Mouse (Mus musculus): ENCODE measurements around the gene Tarbp2. TPM values are rescaled to one million over a fixed set of nuclear protein-coding genes. Genes with fewer than 3 reads are reported as not detected.

Gene Tarbp2
- polyA plus RNA-seq, 1 experiment from 2014 or later: 97.7 TPM

- peaks cover 9% of the 10 kb centered on the region for H3K4me1 ChIP-seq (ENCODE audit: control insufficient read depth, insufficient read depth, low read length)
- peaks cover 45% of the 10 kb centered on the region for H3K36me3 ChIP-seq (ENCODE audit: control insufficient read depth, insufficient read depth, low read length)
- 56% methylated on average over 3 of the region's 3 CpGs for WGBS (ENCODE audit: insufficient replicate concordance)
- ATAC-seq (replicated peaks; ENCODE audit: insufficient number of reproducible peaks, low FRiP score, low TSS enrichment): no peak
- H3K27ac ChIP-seq (ENCODE audit: low read depth, low read length): no peak overlapping the region; the same call in 1 of the 2 replicates
- H3K9ac ChIP-seq (ENCODE audit: low read depth, low read length): no peak overlapping the region
- H3K27me3 ChIP-seq (ENCODE audit: control insufficient read depth, insufficient read depth, low read length): no peaks in the 10 kb centered on the region
- no peak overlapping the region for H3K4me3 ChIP-seq (ENCODE audit: low read depth, low read length)
- no peaks in the 10 kb centered on the region for H3K9me3 ChIP-seq (replicated peaks; ENCODE audit: control insufficient read depth, low read length)
- H3K4me2 ChIP-seq: peak overlapping the region; percentile 6; the same call in 1 of the 2 replicates
These were observed 34.9 kb upstream of the Tarbp2 start for GRCm38 (mm10) chr15:102483136-102483535.

- Histone ChIP-seq H3K36me3 (ENCODE audit: control insufficient read depth, insufficient read depth, low read length) (peaks cover 58% of the 10 kb centered on the region), H3K4me3 (ENCODE audit: low read depth, low read length) (no peak overlapping the region), H3K9ac (ENCODE audit: low read depth, low read length) (no peak overlapping the region), H3K4me2 (no peak overlapping the region), H3K27ac (ENCODE audit: low read depth, low read length) (no peak overlapping the region), H3K27me3 (ENCODE audit: control insufficient read depth, insufficient read depth, low read length) (no peaks in the 10 kb centered on the region), H3K4me1 (ENCODE audit: control insufficient read depth, insufficient read depth, low read length) (peaks cover 9% of the 10 kb centered on the region), H3K9me3 (replicated peaks; ENCODE audit: control insufficient read depth, low read length) (no peaks in the 10 kb centered on the region)
- no peak for ATAC-seq (replicated peaks; ENCODE audit: insufficient number of reproducible peaks, low FRiP score, low TSS enrichment)
- WGBS (ENCODE audit: insufficient replicate concordance): 88% methylated on average over 12 of the region's 12 CpGs
These were observed 32.1 kb upstream of the Tarbp2 start for GRCm38 (mm10) chr15:102485853-102486252.

- ATAC-seq (replicated peaks; ENCODE audit: insufficient number of reproducible peaks, low FRiP score, low TSS enrichment): no peak
- Histone ChIP-seq H3K36me3 (ENCODE audit: control insufficient read depth, insufficient read depth, low read length) (peaks cover 56% of the 10 kb centered on the region), H3K4me1 (ENCODE audit: control insufficient read depth, insufficient read depth, low read length) (peaks cover 9% of the 10 kb centered on the region), H3K9ac (ENCODE audit: low read depth, low read length) (no peak overlapping the region), H3K9me3 (replicated peaks; ENCODE audit: control insufficient read depth, low read length) (no peaks in the 10 kb centered on the region), H3K27me3 (ENCODE audit: control insufficient read depth, insufficient read depth, low read length) (no peaks in the 10 kb centered on the region), H3K27ac (ENCODE audit: low read depth, low read length) (no peak overlapping the region), H3K4me2 (no peak overlapping the region), H3K4me3 (ENCODE audit: low read depth, low read length) (no peak overlapping the region)
- 53% methylated on average over 1 of the region's 1 CpGs for WGBS (ENCODE audit: insufficient replicate concordance)
These were observed 30.3 kb upstream of the Tarbp2 start for GRCm38 (mm10) chr15:102487664-102488063.

DNA sequence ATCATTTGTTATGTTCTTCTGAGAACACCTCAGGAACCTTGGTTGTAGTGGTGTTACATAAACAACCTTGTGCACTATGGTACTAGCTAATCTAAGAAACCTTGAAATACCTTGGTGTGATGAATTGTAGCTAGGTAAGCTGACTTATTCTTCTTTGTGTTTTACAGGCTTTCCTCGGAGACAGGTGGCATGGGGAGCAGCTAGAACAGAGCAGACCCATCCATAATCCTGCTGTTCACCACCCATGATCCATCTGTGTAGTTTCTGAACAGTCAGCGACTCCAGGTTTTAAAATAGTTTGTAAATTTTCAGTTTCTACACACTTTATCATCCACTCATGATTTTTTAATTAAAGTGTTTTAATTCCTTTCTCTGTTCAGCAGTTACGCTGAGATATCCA is 19.7 kb upstream of the Tarbp2 start:
- no peak overlapping the region for H3K9ac ChIP-seq (ENCODE audit: low read depth, low read length)
- WGBS (ENCODE audit: insufficient replicate concordance): 90% methylated on average over 3 of the region's 3 CpGs
- H3K9me3 ChIP-seq (replicated peaks; ENCODE audit: control insufficient read depth, low read length): no peaks in the 10 kb centered on the region
- no peaks in the 10 kb centered on the region for H3K4me1 ChIP-seq (ENCODE audit: control insufficient read depth, insufficient read depth, low read length)
- H3K36me3 ChIP-seq (ENCODE audit: control insufficient read depth, insufficient read depth, low read length): peaks cover 57% of the 10 kb centered on the region
- H3K27ac ChIP-seq (ENCODE audit: low read depth, low read length): no peak overlapping the region
- H3K4me3 ChIP-seq (ENCODE audit: low read depth, low read length): no peak overlapping the region
- no peak overlapping the region for H3K4me2 ChIP-seq
- no peak for ATAC-seq (replicated peaks; ENCODE audit: insufficient number of reproducible peaks, low FRiP score, low TSS enrichment)
- no peaks in the 10 kb centered on the region for H3K27me3 ChIP-seq (ENCODE audit: control insufficient read depth, insufficient read depth, low read length)

GRCm38 (mm10) chr15:102499370-102499769 is 18.6 kb upstream of the Tarbp2 start:
- Histone ChIP-seq H3K4me3 (ENCODE audit: low read depth, low read length) (no peak overlapping the region), H3K9ac (ENCODE audit: low read depth, low read length) (no peak overlapping the region), H3K27me3 (ENCODE audit: control insufficient read depth, insufficient read depth, low read length) (no peaks in the 10 kb centered on the region), H3K4me1 (ENCODE audit: control insufficient read depth, insufficient read depth, low read length) (no peaks in the 10 kb centered on the region), H3K4me2 (no peak overlapping the region), H3K9me3 (replicated peaks; ENCODE audit: control insufficient read depth, low read length) (no peaks in the 10 kb centered on the region), H3K27ac (ENCODE audit: low read depth, low read length) (no peak overlapping the region), H3K36me3 (ENCODE audit: control insufficient read depth, insufficient read depth, low read length) (peaks cover 59% of the 10 kb centered on the region)
- 85% methylated on average over 3 of the region's 3 CpGs for WGBS (ENCODE audit: insufficient replicate concordance)
- no peak; the same call in 1 of the 2 replicates for ATAC-seq (replicated peaks; ENCODE audit: insufficient number of reproducible peaks, low FRiP score, low TSS enrichment)

- peaks cover 58% of the 10 kb centered on the region for H3K36me3 ChIP-seq (ENCODE audit: control insufficient read depth, insufficient read depth, low read length)
- H3K4me1 ChIP-seq (ENCODE audit: control insufficient read depth, insufficient read depth, low read length): no peaks in the 10 kb centered on the region
- H3K9ac ChIP-seq (ENCODE audit: low read depth, low read length): no peak overlapping the region
- no peak overlapping the region for H3K4me3 ChIP-seq (ENCODE audit: low read depth, low read length)
- no peak overlapping the region for H3K4me2 ChIP-seq
- ATAC-seq (replicated peaks; ENCODE audit: insufficient number of reproducible peaks, low FRiP score, low TSS enrichment): no peak
- no peaks in the 10 kb centered on the region for H3K27me3 ChIP-seq (ENCODE audit: control insufficient read depth, insufficient read depth, low read length)
- H3K9me3 ChIP-seq (replicated peaks; ENCODE audit: control insufficient read depth, low read length): no peaks in the 10 kb centered on the region
- 91% methylated on average over 6 of the region's 6 CpGs for WGBS (ENCODE audit: insufficient replicate concordance)
- no peak overlapping the region for H3K27ac ChIP-seq (ENCODE audit: low read depth, low read length)
These were observed 18.1 kb upstream of the Tarbp2 start for GRCm38 (mm10) chr15:102499851-102500250.

DNA sequence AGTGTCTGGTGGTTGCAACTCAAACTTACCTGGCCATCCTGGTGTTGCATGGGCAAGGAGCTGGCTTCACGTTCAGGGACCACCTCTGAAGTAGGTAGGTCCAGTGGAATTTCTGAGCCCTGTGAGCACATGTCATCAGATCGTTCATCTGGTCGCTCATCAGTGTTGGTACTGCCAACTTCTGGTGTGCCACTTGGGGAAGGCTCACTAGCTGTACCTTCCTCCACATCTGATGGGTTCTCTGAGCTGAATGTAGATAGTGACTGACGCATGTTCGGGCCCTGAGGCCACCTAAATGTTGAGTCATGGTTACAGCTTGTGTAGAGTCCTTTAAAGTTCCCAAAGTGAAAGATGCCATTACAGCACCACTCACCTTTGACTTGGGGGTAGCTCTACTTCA is 17.5 kb upstream of the Tarbp2 start:
- Histone ChIP-seq H3K36me3 (ENCODE audit: control insufficient read depth, insufficient read depth, low read length) (peaks cover 58% of the 10 kb centered on the region), H3K27me3 (ENCODE audit: control insufficient read depth, insufficient read depth, low read length) (no peaks in the 10 kb centered on the region), H3K4me3 (ENCODE audit: low read depth, low read length) (no peak overlapping the region), H3K9me3 (replicated peaks; ENCODE audit: control insufficient read depth, low read length) (no peaks in the 10 kb centered on the region), H3K9ac (ENCODE audit: low read depth, low read length) (no peak overlapping the region), H3K27ac (ENCODE audit: low read depth, low read length) (no peak overlapping the region), H3K4me1 (ENCODE audit: control insufficient read depth, insufficient read depth, low read length) (no peaks in the 10 kb centered on the region), H3K4me2 (no peak overlapping the region)
- WGBS (ENCODE audit: insufficient replicate concordance): 81% methylated on average over 5 of the region's 5 CpGs
- no peak for ATAC-seq (replicated peaks; ENCODE audit: insufficient number of reproducible peaks, low FRiP score, low TSS enrichment)

GRCm38 (mm10) chr15:102501084-102501814 is 16.7 kb upstream of the Tarbp2 start:
- Histone ChIP-seq H3K27ac (ENCODE audit: low read depth, low read length) (no peak overlapping the region), H3K4me1 (ENCODE audit: control insufficient read depth, insufficient read depth, low read length) (no peaks in the 10 kb centered on the region; the same call in 1 of the 2 replicates), H3K4me3 (ENCODE audit: low read depth, low read length) (no peak overlapping the region), H3K36me3 (ENCODE audit: control insufficient read depth, insufficient read depth, low read length) (peaks cover 56% of the 10 kb centered on the region), H3K9me3 (replicated peaks; ENCODE audit: control insufficient read depth, low read length) (no peaks in the 10 kb centered on the region), H3K4me2 (no peak overlapping the region), H3K27me3 (ENCODE audit: control insufficient read depth, insufficient read depth, low read length) (no peaks in the 10 kb centered on the region), H3K9ac (ENCODE audit: low read depth, low read length) (no peak overlapping the region)
- no peak for ATAC-seq (replicated peaks; ENCODE audit: insufficient number of reproducible peaks, low FRiP score, low TSS enrichment)
- WGBS (ENCODE audit: insufficient replicate concordance): 84% methylated on average over 19 of the region's 19 CpGs

DNA sequence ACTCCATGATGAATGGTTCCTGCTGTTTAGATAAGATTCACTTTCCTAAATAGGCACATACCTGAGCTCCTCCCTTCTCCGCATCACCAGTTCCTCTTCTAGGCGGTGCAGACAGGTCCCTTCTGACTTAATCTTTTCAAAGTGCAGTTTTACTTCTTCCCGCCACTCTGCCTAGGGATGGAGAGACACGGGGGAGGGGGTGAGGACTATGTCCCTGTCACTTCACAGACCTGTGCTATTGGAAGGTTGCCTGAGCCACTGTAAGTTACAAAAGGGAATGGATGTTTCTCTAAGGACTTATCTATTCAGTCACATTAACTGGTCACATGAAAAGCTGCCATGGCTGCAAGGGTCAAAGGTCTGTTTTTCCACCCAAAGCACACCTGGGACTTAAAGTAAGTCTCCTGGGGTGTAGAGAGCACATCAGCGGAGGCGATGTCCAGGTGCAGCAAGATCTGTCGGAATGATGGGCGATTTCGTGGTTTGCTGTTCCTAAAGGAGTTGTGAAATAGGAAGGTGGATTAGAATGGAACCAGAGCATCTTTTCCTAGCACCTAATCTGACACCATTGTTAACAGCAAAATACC is 15.6 kb upstream of the Tarbp2 start:
- WGBS (ENCODE audit: insufficient replicate concordance): 80% methylated on average over 9 of the region's 9 CpGs
- Histone ChIP-seq H3K9ac (ENCODE audit: low read depth, low read length) (no peak overlapping the region), H3K4me2 (no peak overlapping the region), H3K27me3 (ENCODE audit: control insufficient read depth, insufficient read depth, low read length) (no peaks in the 10 kb centered on the region), H3K36me3 (ENCODE audit: control insufficient read depth, insufficient read depth, low read length) (peaks cover 56% of the 10 kb centered on the region), H3K9me3 (replicated peaks; ENCODE audit: control insufficient read depth, low read length) (no peaks in the 10 kb centered on the region), H3K4me1 (ENCODE audit: control insufficient read depth, insufficient read depth, low read length) (no peaks in the 10 kb centered on the region; the same call in 1 of the 2 replicates), H3K27ac (ENCODE audit: low read depth, low read length) (no peak overlapping the region), H3K4me3 (ENCODE audit: low read depth, low read length) (no peak overlapping the region)
- ATAC-seq (replicated peaks; ENCODE audit: insufficient number of reproducible peaks, low FRiP score, low TSS enrichment): no peak
